Mouse (Mus musculus): ENCODE measurements around the gene Gucy1b1. TPM values are rescaled to one million over a fixed set of nuclear protein-coding genes. Genes with fewer than 3 reads are reported as not detected.

Gucy1b1 gene
- polyA plus RNA-seq (2012; rRNA removed) = 4.8 and 5.1 TPM in 2 replicates

GRCm38 (mm10) chr3:82074201-82074851 is at the start of gene Gucy1b1:
Gucy1b1 (minus strand) TSS chr3:82074689.

Other genes starting within 250 kb of the Gucy1b1 start
- gene Ctso, start 142.1 kb downstream of the Gucy1b1 start, polyA plus RNA-seq (2012; rRNA removed) = 3.4 and 3.5 TPM in 2 replicates
- gene Tdo2, start 98.5 kb downstream of the Gucy1b1 start, polyA plus RNA-seq (2012; rRNA removed) = 0.30 and 1.0 TPM in 2 replicates
- not detected in 2 replicates for gene Asic5, start 92.4 kb downstream of the Gucy1b1 start, polyA plus RNA-seq (2012; rRNA removed)
- 6.9 and 7.1 TPM in 2 replicates for gene Gucy1a1, start 71.1 kb upstream of the Gucy1b1 start, polyA plus RNA-seq (2012; rRNA removed)

All from colon, adult 2 months (tissue).